Mouse (Mus musculus) liver, postnatal 0 days (tissue): ENCODE results near the gene Lpgat1.

ENCODE experiments used
- CTCF ChIP-seq: sonication (generic); IDR thresholded peaks from 2 replicates; pipeline ENCODE4 v1.5.1; 2016; ENCODE audit warnings: antibody characterized with exemption, low read depth
- EP300 ChIP-seq: IDR thresholded peaks from 2 replicates; pipeline ENCODE4 v1.6.1; 2016; ENCODE audit warnings: antibody characterized with exemption, low read depth, mild to moderate bottlenecking

DNA sequence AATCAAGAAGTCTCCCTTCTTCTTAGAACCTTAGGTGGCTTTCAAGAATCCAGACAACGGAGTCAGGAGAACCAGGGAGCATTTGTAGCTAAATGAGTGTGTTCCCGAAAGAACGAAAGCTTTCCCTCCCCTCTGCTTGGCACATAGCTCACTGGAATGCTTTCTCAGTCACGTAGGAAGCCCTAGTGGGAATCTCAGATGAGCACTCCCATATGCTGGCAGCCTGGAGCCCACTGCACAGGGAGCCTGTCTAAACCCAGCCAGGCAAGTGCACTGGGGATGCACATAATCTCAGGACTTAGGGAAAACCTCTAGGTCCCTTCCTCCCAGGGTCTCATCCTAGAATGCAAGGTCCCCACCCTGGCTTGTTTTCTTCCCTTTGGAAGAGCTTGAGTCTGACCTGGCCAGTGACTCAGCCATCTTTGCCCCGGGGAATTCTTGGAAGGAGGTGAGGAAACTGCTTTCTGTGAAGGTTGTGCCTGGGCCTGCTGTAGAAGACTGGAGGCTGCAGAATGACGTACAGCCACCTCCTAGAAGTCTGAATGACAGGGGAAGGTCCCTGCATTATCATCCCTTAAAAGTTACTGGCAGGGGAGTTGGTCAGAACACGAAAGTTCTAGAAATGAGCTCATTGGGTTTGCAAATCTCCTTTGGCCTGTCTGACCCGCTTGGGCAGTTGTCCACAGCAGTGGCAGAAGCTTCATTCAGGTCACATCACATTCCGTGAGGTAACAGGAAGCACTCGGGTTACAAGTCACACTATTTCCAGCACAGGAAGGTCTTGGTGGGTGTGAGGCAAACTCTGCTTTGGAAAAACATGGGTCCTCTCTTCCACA lies 85.4 kb downstream of the Lpgat1 start:
- TF ChIP-seq CTCF (no peak), EP300 (no peak)
